12 mouse cellular contexts compared by ENCODE assay signal in genomic region chr12:108990425-108990824, GRCm38 (mm10).
A peak's percentile ranks its signal among the peaks of the same experiment; 100 is the strongest.
DNase-seq lines count a peak whose midpoint lies in the region; TF ChIP-seq lines count a peak whose summit lies in the region.
"Had no signal": no experiment of that assay in that cellular context is flagged by ENCODE, and none has a peak within 500 bp of the region (broad histone marks: within the 10 kb centered on the region; RNA-seq: fewer than 3 reads in every experiment).

No protein-coding gene starts in this region.

- peak; percentile 2 to 16 for DNase-seq in heart, adult 9 months (ENCODE audit: low spot score in 2 of 2)
- DNase-seq in heart, embryonic 10.5 days (ENCODE audit: low spot score): no peak
- DNase-seq in kidney, postnatal 10 days: peak; percentile 51
- DNase-seq in thymus, adult 18-20 months: no peak
- DNase-seq in right cerebral cortex, postnatal 4 days: no peak
- DNase-seq in cerebellum, adult 18-20 months: no peak
- DNase-seq: cerebellum, postnatal 25 days; right cerebral cortex, adult 18-20 months had no signal

- no peaks in the 10 kb centered on the region for H3K79me2 ChIP-seq in macrophage (ENCODE audit: inconsistent target)

- no peak for TF ChIP-seq POLR2A in bone marrow macrophage, adult 2 months (IDR thresholded peaks at IDR 0.05; ENCODE audit: borderline replicate concordance, low read depth, low read length)

- H3K27ac ChIP-seq in heart, embryonic 10.5 days: no peak overlapping the region
- H3K27ac ChIP-seq in bone marrow macrophage, adult 2 months (ENCODE audit: insufficient read depth, low read depth, low read length): peak overlapping the region; percentile 9; the same call in 1 of the 2 replicates
- H3K27ac ChIP-seq in macrophage: peak overlapping the region; percentile 17; the same call in 1 of the 2 replicates
- H3K27ac ChIP-seq: heart, adult 2 months; liver, embryonic 14.5 days had no signal

- H3K4me3 ChIP-seq in heart, embryonic 10.5 days: no peak overlapping the region
- H3K4me3 ChIP-seq in bone marrow macrophage, adult 2 months (ENCODE audit: insufficient read depth, low read length): peak overlapping the region; percentile 45
- H3K4me3 ChIP-seq in macrophage (ENCODE audit: inconsistent target): no peak overlapping the region
- H3K4me3 ChIP-seq: heart, adult 2 months had no signal

- H3K36me3 ChIP-seq in heart, embryonic 10.5 days: no peaks in the 10 kb centered on the region
- H3K36me3 ChIP-seq in macrophage (ENCODE audit: inconsistent target): no peaks in the 10 kb centered on the region

- H3K27me3 ChIP-seq in heart, embryonic 10.5 days (ENCODE audit: insufficient read depth, poor library complexity, severe bottlenecking): 0 out of 2 replicates have a peak, but pooled peaks cover 4% of the 10 kb centered on the region

- 71% methylated on average over 9 of the region's 9 CpGs for WGBS in heart, embryonic 10.5 days
- 6% methylated on average over 9 of the region's 9 CpGs for WGBS in macrophage (ENCODE audit: missing documents)

- peaks cover 3% of the 10 kb centered on the region for H3K4me1 ChIP-seq in heart, embryonic 10.5 days
- H3K4me1 ChIP-seq in bone marrow macrophage, adult 2 months (ENCODE audit: control insufficient read depth, insufficient read depth, low read length): peaks cover 6% of the 10 kb centered on the region

- no peak for TF ChIP-seq CTCF in bone marrow macrophage, adult 2 months (IDR thresholded peaks at IDR 0.05; ENCODE audit: low read depth, low read length)

- H3K9me3 ChIP-seq in heart, embryonic 10.5 days: no peaks in the 10 kb centered on the region

Comparison
In these comparisons a context has a peak if more than half of its experiments do, and no peak if none do; other contexts are left out.
1. DNase-seq: peak in heart, adult 9 months (2 of 2) and kidney, postnatal 10 days (single experiment); none in heart, embryonic 10.5 days (single experiment), thymus, adult 18-20 months (0 of 2), right cerebral cortex, postnatal 4 days (single experiment) and cerebellum, adult 18-20 months (0 of 2).